Mouse (Mus musculus) midbrain, embryonic 10.5 days (tissue): ENCODE results near the gene Kcnj15. TPM values are rescaled to one million over a fixed set of nuclear protein-coding genes. Genes with fewer than 3 reads are reported as not detected.

Experiments
- DNase-seq: peaks from one replicate; pipeline ENCODE4 v3.0.0-alpha.2; 2017; ENCODE audit warnings: low spot score
- H3K27ac ChIP-seq: fragments of 300-500 bp; sonication (generic); replicated peaks from 2 replicates; pipeline ENCODE4 v1.5.1; 2016; ENCODE audit warnings: mild to moderate bottlenecking
- H3K27me3 ChIP-seq: fragments of 300-500 bp; sonication (generic); 2 replicates; pipeline ENCODE4 v1.6.1; 2016; ENCODE audit warnings: low read depth, mild to moderate bottlenecking; ENCODE audit not compliant: poor library complexity, severe bottlenecking
- H3K36me3 ChIP-seq: fragments of 300-500 bp; sonication (generic); 2 replicates; pipeline ENCODE4 v1.6.1; 2016; ENCODE audit warnings: mild to moderate bottlenecking, moderate library complexity
- H3K4me1 ChIP-seq: fragments of 300-500 bp; sonication (generic); 2 replicates; pipeline ENCODE4 v1.6.1; 2016
- H3K4me3 ChIP-seq: fragments of 300-500 bp; sonication (generic); 2 replicates; pipeline ENCODE4 v1.5.1; 2016; ENCODE audit warnings: mild to moderate bottlenecking, moderate library complexity
- H3K9me3 ChIP-seq: fragments of 300-500 bp; sonication (generic); replicated peaks from 2 replicates; pipeline ENCODE4 v1.6.1; 2016; ENCODE audit warnings: mild to moderate bottlenecking
- WGBS: fragments of 180-500 bp; shearing (Covaris S2); methylation state at CpG from one replicate; pipeline ENCODE4 v1.1.7; 2016; 5-methylcytosine and 5-hydroxymethylcytosine counted together
- polyA plus RNA-seq: library from polyadenylated mRNA; unstranded; fragments of >200 nt; fragmentation: Nextera tagmentation; extraction: Ambion mirVana; gene quantifications from 2 replicates; pipeline ENCODE4 v1.2.1, GENCODE M21; 2016

The Kcnj15 gene
- polyA plus RNA-seq, 1 experiment from 2014 or later, result 0.17 TPM

- DNase-seq, result no peak
- no peaks in the 10 kb centered on the region for H3K36me3 ChIP-seq
- H3K4me3 ChIP-seq, result no peak overlapping the region
- no peaks in the 10 kb centered on the region for H3K9me3 ChIP-seq
- WGBS, result 86% methylated on average over 12 of the region's 12 CpGs
- no peaks in the 10 kb centered on the region for H3K27me3 ChIP-seq
- no peaks in the 10 kb centered on the region for H3K4me1 ChIP-seq
- no peak overlapping the region for H3K27ac ChIP-seq
Observed at GRCm38 (mm10) chr16:95284085-95284727, 26.8 kb downstream of the Kcnj15 start.

- no peaks in the 10 kb centered on the region for H3K4me1 ChIP-seq
- H3K27me3 ChIP-seq, result no peaks in the 10 kb centered on the region
- no peak for DNase-seq
- H3K9me3 ChIP-seq, result no peaks in the 10 kb centered on the region
- no peaks in the 10 kb centered on the region for H3K36me3 ChIP-seq
- 91% methylated on average over 4 of the region's 4 CpGs for WGBS
- H3K27ac ChIP-seq, result no peak overlapping the region
- H3K4me3 ChIP-seq, result no peak overlapping the region
Observed at GRCm38 (mm10) chr16:95285043-95285442, 27.7 kb downstream of the Kcnj15 start.

DNA sequence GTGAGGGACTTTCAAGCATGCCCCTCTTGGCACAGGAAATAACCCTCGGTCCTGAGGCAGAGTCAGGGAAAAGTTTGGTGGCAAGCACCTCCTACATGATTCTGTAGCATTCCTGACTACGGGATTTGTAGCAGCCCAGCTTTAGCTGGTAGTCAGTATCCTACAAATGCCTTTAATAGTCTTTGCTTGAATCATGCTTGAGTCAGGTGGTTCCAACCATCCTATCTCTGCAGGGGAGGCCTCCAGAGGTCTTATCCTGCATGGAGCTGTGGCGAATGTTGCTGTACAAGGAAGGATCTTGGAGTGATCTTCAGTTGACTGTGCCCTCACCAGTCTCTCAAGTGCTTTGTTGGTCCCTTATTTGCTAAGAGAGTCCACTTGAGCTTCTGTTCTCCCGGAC, 28.4 kb downstream of the Kcnj15 start:
- 87% methylated on average over 4 of the region's 4 CpGs for WGBS
- no peak for DNase-seq
- no peak overlapping the region for H3K4me3 ChIP-seq
- H3K36me3 ChIP-seq, result no peaks in the 10 kb centered on the region
- H3K27ac ChIP-seq, result no peak overlapping the region
- no peaks in the 10 kb centered on the region for H3K4me1 ChIP-seq
- H3K27me3 ChIP-seq, result no peaks in the 10 kb centered on the region
- H3K9me3 ChIP-seq, result no peaks in the 10 kb centered on the region

GRCm38 (mm10) chr16:95287656-95288055, 30.3 kb downstream of the Kcnj15 start:
- no peaks in the 10 kb centered on the region for H3K27me3 ChIP-seq
- no peak for DNase-seq
- no peaks in the 10 kb centered on the region for H3K9me3 ChIP-seq
- no peak overlapping the region for H3K4me3 ChIP-seq
- no peak overlapping the region for H3K27ac ChIP-seq
- WGBS, result 82% methylated on average over 2 of the region's 2 CpGs
- H3K4me1 ChIP-seq, result no peaks in the 10 kb centered on the region
- H3K36me3 ChIP-seq, result no peaks in the 10 kb centered on the region

DNA sequence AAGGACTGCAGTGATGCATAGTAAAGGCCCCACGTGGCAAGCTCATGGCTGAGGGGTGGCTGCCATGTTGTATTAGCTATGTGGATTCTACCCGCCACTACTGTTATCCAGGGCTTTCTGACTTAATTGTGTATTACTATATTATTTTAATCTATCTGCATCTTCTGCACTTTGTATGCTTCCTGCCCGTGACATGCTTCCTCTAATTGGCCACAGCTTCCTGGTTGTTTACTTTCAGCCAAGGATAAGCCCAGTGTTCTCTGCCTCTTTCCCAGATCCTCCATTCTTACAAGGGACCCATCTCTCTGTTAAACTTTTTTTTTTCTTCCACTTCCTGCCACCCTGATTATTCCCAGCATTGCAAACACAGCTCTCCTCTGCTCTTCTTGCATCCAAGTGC, 32.0 kb downstream of the Kcnj15 start:
- Histone ChIP-seq H3K4me3 (no peak overlapping the region), H3K27me3 (no peaks in the 10 kb centered on the region), H3K9me3 (no peaks in the 10 kb centered on the region), H3K36me3 (no peaks in the 10 kb centered on the region), H3K27ac (no peak overlapping the region), H3K4me1 (no peaks in the 10 kb centered on the region)
- WGBS, result 70% methylated on average over 3 of the region's 3 CpGs
- DNase-seq, result no peak

DNA sequence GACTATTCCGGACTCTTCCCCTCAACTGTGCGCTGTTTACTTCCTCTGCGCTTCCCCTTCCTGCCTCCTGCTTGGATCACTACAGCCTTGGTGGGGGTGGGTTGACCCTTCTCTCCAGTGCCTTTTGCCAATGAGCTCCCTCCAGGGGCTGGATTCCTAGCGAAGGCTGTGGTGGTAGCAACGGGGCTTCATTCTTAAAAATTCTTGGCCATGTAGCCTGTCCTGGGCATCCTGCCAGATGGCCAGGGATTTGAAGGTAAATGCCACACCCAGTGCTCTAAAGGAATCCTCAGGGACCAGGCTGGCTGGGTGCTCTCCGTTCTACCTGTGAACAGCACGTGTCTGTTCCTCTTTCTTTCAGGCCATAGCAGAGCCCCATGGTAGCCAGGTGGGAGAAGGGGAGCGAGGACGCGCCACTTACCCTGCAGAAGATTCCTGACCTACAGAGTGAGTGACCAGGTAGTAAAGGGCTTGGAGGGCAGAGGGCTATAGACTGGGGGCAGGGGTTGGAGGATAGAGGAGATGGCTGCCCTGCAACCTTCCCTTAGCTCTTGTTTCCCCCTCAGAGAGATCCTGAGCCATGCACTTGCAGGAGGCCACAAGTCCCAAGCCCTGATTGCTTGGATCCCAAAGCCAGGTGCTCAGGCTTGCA, 34.2 kb downstream of the Kcnj15 start:
- no peak for DNase-seq
- Histone ChIP-seq H3K4me3 (no peak overlapping the region), H3K27me3 (no peaks in the 10 kb centered on the region), H3K36me3 (no peaks in the 10 kb centered on the region), H3K4me1 (no peaks in the 10 kb centered on the region), H3K27ac (peak overlapping the region; percentile 33; the same call in 1 of the 2 replicates), H3K9me3 (no peaks in the 10 kb centered on the region)
- WGBS, result 78% methylated on average over 10 of the region's 10 CpGs

- Histone ChIP-seq H3K36me3 (no peaks in the 10 kb centered on the region), H3K27ac (no peak overlapping the region), H3K27me3 (no peaks in the 10 kb centered on the region), H3K4me3 (no peak overlapping the region), H3K9me3 (no peaks in the 10 kb centered on the region), H3K4me1 (no peaks in the 10 kb centered on the region)
- 92% methylated on average over 14 of the region's 14 CpGs for WGBS
- no peak for DNase-seq
Observed at GRCm38 (mm10) chr16:95292843-95293505, 35.6 kb downstream of the Kcnj15 start.

DNA sequence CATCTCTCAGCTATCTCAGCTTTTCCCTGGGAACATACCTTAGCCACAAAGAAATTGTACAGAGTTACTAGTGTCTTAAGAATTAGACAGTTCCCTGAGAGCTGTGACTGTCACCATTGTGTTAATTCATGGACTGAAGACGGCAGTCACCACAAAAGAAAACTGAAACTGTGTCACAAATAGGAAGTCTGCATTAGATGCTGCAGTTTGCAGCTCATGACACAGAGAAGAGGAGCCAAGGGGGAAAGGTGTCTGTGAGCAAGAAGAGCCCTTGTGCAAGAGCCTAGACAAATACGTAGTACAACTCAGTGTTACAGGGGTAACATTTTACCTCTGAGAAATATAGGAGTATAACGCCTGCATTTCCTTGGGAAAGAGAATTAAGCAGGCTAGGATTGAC, 40.3 kb downstream of the Kcnj15 start:
- Histone ChIP-seq H3K36me3 (no peaks in the 10 kb centered on the region), H3K9me3 (no peaks in the 10 kb centered on the region), H3K4me3 (no peak overlapping the region), H3K4me1 (no peaks in the 10 kb centered on the region), H3K27me3 (no peaks in the 10 kb centered on the region), H3K27ac (no peak overlapping the region)
- DNase-seq, result no peak
- WGBS, result 86% methylated on average over 3 of the region's 3 CpGs

GRCm38 (mm10) chr16:95301667-95302066, 44.3 kb downstream of the Kcnj15 start:
- no peaks in the 10 kb centered on the region for H3K27me3 ChIP-seq
- no peak for DNase-seq
- 93% methylated on average over 3 of the region's 3 CpGs for WGBS

DNA sequence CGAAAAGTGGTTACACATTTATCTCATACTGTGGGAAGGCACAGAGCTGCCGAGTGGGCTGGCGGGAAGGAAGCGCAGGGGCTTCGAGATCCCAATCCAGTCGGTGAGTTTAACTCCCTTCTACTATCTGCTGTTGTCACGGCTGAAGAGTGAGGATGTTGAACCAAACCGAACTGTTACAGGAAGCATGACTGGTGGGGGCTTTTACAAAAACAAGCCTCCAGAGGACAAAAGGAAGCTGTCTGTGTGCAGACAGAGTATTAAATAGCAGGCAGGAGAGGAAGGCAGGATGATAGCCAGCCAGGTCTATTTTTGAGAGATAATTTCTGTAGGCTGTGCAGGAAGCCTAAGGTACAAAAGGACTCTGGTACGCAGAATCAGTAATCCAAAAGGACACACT, 46.3 kb downstream of the Kcnj15 start:
- no peaks in the 10 kb centered on the region for H3K27me3 ChIP-seq
- no peak overlapping the region for H3K4me3 ChIP-seq
- no peak overlapping the region for H3K27ac ChIP-seq
- DNase-seq, result no peak
- H3K4me1 ChIP-seq, result no peaks in the 10 kb centered on the region
- no peaks in the 10 kb centered on the region for H3K36me3 ChIP-seq
- H3K9me3 ChIP-seq, result no peaks in the 10 kb centered on the region
- WGBS, result 73% methylated on average over 9 of the region's 9 CpGs

More at GRCm38 (mm10) chr16:95301667-95302066, 44.3 kb downstream of the Kcnj15 start:
- Histone ChIP-seq H3K27ac (no peak overlapping the region), H3K4me3 (no peak overlapping the region), H3K36me3 (no peaks in the 10 kb centered on the region), H3K4me1 (no peaks in the 10 kb centered on the region), H3K9me3 (no peaks in the 10 kb centered on the region)

- Histone ChIP-seq H3K36me3 (no peaks in the 10 kb centered on the region), H3K27me3 (no peaks in the 10 kb centered on the region), H3K4me1 (no peaks in the 10 kb centered on the region), H3K9me3 (no peaks in the 10 kb centered on the region), H3K27ac (no peak overlapping the region), H3K4me3 (no peak overlapping the region)
- DNase-seq, result no peak
- 94% methylated on average over 3 of the region's 3 CpGs for WGBS
Observed at GRCm38 (mm10) chr16:95307823-95308360, 50.5 kb downstream of the Kcnj15 start.

DNA sequence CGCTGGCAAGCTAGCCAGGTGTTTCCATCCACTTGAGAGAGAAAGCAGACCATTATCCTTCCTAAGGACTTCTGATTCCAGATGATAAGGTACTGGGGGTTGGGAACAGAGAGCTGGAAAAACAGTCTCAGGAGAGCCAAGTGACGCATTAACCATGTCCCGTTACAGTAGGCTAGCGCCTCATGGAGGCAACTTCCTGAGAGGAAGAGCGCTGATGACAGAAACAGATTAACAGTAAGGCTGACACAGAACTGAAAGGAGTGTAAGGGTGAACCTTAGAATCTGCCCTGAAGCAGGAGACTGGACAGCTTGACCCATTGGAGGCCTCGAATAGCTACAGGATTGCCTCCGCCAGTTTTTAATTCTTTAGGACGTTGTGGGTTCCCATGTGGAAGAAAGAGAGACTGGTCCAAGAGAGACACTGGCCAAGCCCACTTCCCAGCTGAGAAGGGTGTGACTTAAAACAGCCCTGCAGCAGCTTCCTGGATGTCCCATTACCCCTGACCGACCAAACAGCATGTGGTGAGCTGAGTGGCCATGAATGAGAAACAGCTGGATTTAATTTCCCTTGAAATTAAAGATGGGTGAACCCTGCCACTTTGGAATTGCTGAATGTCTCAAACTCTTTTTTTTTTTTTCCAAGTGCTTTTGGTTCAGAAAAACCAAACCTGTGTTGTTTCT, 64.7 kb downstream of the Kcnj15 start:
- no peaks in the 10 kb centered on the region for H3K27me3 ChIP-seq
- no peaks in the 10 kb centered on the region for H3K9me3 ChIP-seq
- no peak for DNase-seq
- H3K36me3 ChIP-seq, result no peaks in the 10 kb centered on the region
- no peaks in the 10 kb centered on the region for H3K4me1 ChIP-seq
- H3K27ac ChIP-seq, result no peak overlapping the region
- WGBS, result 75% methylated on average over 9 of the region's 9 CpGs
- H3K4me3 ChIP-seq, result no peak overlapping the region
